ENCODE assay signal across 24 mouse cellular contexts in the genomic region with DNA sequence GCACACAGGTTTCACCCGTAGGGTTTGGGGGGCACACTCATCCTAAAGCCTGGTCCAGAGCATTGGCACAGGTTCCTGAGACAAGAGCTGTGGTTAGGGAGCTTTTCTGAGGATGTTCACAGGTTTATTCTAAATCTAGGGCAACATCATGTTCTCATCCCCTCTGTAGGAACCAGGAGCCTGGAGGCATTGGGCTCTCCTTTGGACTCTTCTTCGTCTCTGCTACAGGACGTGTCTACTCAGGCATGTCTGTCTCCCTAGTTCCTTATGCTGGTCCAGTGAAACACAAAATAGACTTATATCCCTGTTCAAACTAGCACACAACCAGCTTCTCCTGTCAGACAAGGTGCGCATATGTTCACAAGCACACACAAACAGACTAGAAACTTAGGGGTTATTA. TPM values are rescaled to one million over a fixed set of nuclear protein-coding genes. Genes with fewer than 3 reads are reported as not detected.
"Had no signal": no experiment of that assay in that cellular context is flagged by ENCODE, and none has a peak within 500 bp of the region (broad histone marks: within the 10 kb centered on the region; RNA-seq: fewer than 3 reads in every experiment).

No protein-coding gene starts in this region.

- H3K4me1 ChIP-seq: megakaryocyte, embryonic 14.5 days; midbrain, embryonic 13.5 days; midbrain, embryonic 15.5 days; neural tube, embryonic 12.5 days; stomach, embryonic 15.5 days had no signal

- H3K9ac ChIP-seq: lung, embryonic 15.5 days; midbrain, embryonic 13.5 days; midbrain, embryonic 15.5 days; neural tube, embryonic 12.5 days; stomach, embryonic 15.5 days had no signal

- ATAC-seq: lung, postnatal 0 days; midbrain, embryonic 13.5 days; midbrain, embryonic 15.5 days had no signal

- H3K36me3 ChIP-seq: lung, embryonic 15.5 days; midbrain, embryonic 13.5 days; midbrain, embryonic 15.5 days; neural tube, embryonic 12.5 days; stomach, embryonic 15.5 days had no signal

- H3K27ac ChIP-seq: lung, embryonic 15.5 days; macrophage; midbrain, embryonic 13.5 days; midbrain, embryonic 15.5 days; neural tube, embryonic 12.5 days; stomach, embryonic 15.5 days; stomach, postnatal 0 days had no signal

- H3K4me3 ChIP-seq: lung, embryonic 15.5 days; megakaryocyte, embryonic 14.5 days; midbrain, embryonic 13.5 days; midbrain, embryonic 15.5 days; neural tube, embryonic 12.5 days; stomach, embryonic 15.5 days had no signal

- H3K27me3 ChIP-seq: lung, embryonic 15.5 days; midbrain, embryonic 13.5 days; midbrain, embryonic 15.5 days; neural tube, embryonic 12.5 days; stomach, embryonic 15.5 days had no signal

- DNase-seq: lung, adult 2 months; lung, postnatal 14 days; lung, postnatal 36 days; right cerebral cortex, postnatal 14 days; thymus, adult 2 months; thymus, postnatal 25 days; thymus, postnatal 4 days had no signal

- H3K4me2 ChIP-seq: lung, embryonic 15.5 days; midbrain, embryonic 11.5 days; midbrain, embryonic 13.5 days; midbrain, embryonic 15.5 days; neural tube, embryonic 12.5 days; stomach, embryonic 15.5 days had no signal

- H3K9me3 ChIP-seq: lung, embryonic 15.5 days; midbrain, embryonic 13.5 days; midbrain, embryonic 15.5 days; neural tube, embryonic 12.5 days; stomach, embryonic 15.5 days had no signal

RNA-seq across cellular contexts. Expression of gene Myoc, which starts 0.4 kb away (rescaled TPM):
- total RNA-seq: megakaryocyte progenitor cell, adult 5-6 weeks; monocyte, adult 5-6 weeks; neutrophil, adult 5-6 weeks had no signal
- polyA plus RNA-seq: lung, embryonic 15.5 days; macrophage; midbrain, embryonic 11.5 days; midbrain, embryonic 13.5 days; midbrain, embryonic 15.5 days; neural tube, embryonic 12.5 days; neural tube, embryonic 14.5 days; spleen, adult 2 months; stomach, postnatal 0 days had no signal

RNA-seq across cellular contexts. Expression of gene Myocos, which starts 19.5 kb away (rescaled TPM):
- total RNA-seq: megakaryocyte progenitor cell, adult 5-6 weeks; midbrain, postnatal 0 days; monocyte, adult 5-6 weeks; neutrophil, adult 5-6 weeks had no signal
- polyA plus RNA-seq: lung, adult 2 months; lung, embryonic 15.5 days; lung, postnatal 0 days; macrophage; midbrain, embryonic 11.5 days; midbrain, embryonic 13.5 days; midbrain, embryonic 15.5 days; midbrain, postnatal 0 days; neural tube, embryonic 12.5 days; neural tube, embryonic 14.5 days; spleen, adult 2 months; stomach, embryonic 15.5 days; stomach, postnatal 0 days; urinary bladder, adult 2 months had no signal
